Mouse (Mus musculus): Measurements from ENCODE around the gene Rnf135.
"Not testable (repeated sequence)": the region's sequence is repeated elsewhere in the genome, so short reads cannot be mapped to it uniquely, and the experiment has no call there.

The Rnf135 gene

GRCm38 (mm10) chr11:80204037-80204436, 20.4 kb downstream of the Rnf135 start:
- DNase-seq = no peak

- no peak for DNase-seq
Measured at GRCm38 (mm10) chr11:80204941-80205340, 21.3 kb downstream of the Rnf135 start.

- no peak for DNase-seq
Measured at GRCm38 (mm10) chr11:80208465-80208859, 24.8 kb downstream of the Rnf135 start.

GRCm38 (mm10) chr11:80208860-80209800, 25.5 kb downstream of the Rnf135 start, which contains the start of gene Rhot1:
Rhot1 (plus strand) TSS chr11:80209019.
- DNase-seq = peak; percentile 97

GRCm38 (mm10) chr11:80210321-80210720, 26.7 kb downstream of the Rnf135 start:
- DNase-seq = no peak

GRCm38 (mm10) chr11:80212282-80212681, 28.6 kb downstream of the Rnf135 start:
- DNase-seq = no peak

GRCm38 (mm10) chr11:80215291-80215690, 31.6 kb downstream of the Rnf135 start:
- no peak for DNase-seq

- no peak for DNase-seq
Measured at GRCm38 (mm10) chr11:80218657-80219293, 35.1 kb downstream of the Rnf135 start.

GRCm38 (mm10) chr11:80230066-80230465, 46.4 kb downstream of the Rnf135 start:
- not testable (repeated sequence) for DNase-seq

GRCm38 (mm10) chr11:80237278-80237677, 53.6 kb downstream of the Rnf135 start:
- DNase-seq = no peak

- no peak for DNase-seq
Measured at GRCm38 (mm10) chr11:80238306-80238705, 54.7 kb downstream of the Rnf135 start.

GRCm38 (mm10) chr11:80247026-80247425, 63.4 kb downstream of the Rnf135 start:
- no peak for DNase-seq

- no peak for DNase-seq
Measured at GRCm38 (mm10) chr11:80248531-80248930, 64.9 kb downstream of the Rnf135 start.
